Mouse (Mus musculus): ENCODE data around the gene Hist1h3b.

- no peak for TF ChIP-seq CTCF (conservative IDR thresholded peaks at IDR 0.05; ENCODE audit: insufficient read depth, insufficient read length, low read depth, low read length)
- no peak for TF ChIP-seq POLR2A (IDR thresholded peaks at IDR 0.05; ENCODE audit: low read depth, low read length)
Observed at GRCm38 (mm10) chr13:23708654-23709053, 43.4 kb upstream of the Hist1h3b start.
